Mouse (Mus musculus) mouse embryonic stem cell (cell line): ENCODE results near the gene Mamdc4.

ENCODE experiments used
- in situ Hi-C, 2 experiments: fragments of 300-500 bp; cut with MboI; formaldehyde crosslinking; loops; 1 replicate in 1 of 2; 3 replicates in 1 of 2; pipeline ENCODE4 v1.14.3; 2019 to 2020; ENCODE audit warnings: low sequenced_read_pairs in 2 of 2, low pct_unique_long_range_greater_than_20kb in 1 of 2, mixed read lengths in 1 of 2; ENCODE audit not compliant: unreplicated experiment in 1 of 2

Gene Mamdc4

DNA sequence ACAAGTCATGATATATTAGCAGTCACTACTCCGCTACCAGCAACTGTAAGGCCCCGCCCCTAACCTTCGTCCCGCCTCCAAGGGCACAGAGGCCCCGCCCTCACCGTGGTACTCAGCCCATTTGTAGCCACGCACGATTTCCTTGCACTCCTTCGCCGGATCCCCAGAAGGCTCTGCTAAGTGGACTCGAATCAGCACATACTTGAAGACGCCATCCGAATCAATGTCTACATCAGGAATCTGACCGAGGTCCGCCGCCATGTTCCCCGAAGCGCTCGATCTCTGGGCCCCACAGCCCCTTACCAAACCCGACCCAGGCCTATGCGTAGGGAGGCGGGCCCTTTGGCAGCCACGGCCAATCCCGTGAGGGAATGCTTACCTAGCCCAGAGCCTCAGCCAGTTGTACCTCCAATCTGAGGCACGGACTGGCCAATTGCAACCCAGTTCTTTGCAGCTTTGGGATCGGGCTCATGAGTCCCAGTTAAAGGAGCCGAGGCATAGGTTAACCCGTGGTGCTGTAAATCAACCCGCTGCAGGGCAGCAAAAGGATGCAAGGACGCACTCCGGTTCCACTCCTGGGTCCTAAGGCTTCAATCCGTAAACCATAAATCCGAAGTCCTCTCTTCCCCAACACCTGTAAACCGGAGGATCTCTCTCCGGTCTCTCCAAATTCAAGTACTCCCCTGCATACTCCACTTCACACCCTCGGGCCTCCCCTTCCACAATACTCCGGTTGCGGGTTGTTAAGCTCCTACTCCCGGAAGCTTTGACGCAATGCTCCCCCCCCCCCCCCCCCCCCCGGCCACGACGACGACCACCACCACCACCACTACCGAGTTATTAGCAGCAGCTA is at the start of gene Mamdc4, which contains the start of gene Phpt1:
TSS of gene Mamdc4 (minus strand) at position 267 of the 853 bp plus-strand sequence.
TSS of gene Phpt1 (minus strand) at position 646 of the 853 bp plus-strand sequence.
- in situ Hi-C loops, result no loop called here

GRCm38 (mm10) chr2:25621229-25622200 is 46.9 kb upstream of the Mamdc4 start, which contains the start of gene Tmem141:
Gene Tmem141 (minus strand): TSS chr2:25622005.
- in situ Hi-C loops, result no loop called here

DNA sequence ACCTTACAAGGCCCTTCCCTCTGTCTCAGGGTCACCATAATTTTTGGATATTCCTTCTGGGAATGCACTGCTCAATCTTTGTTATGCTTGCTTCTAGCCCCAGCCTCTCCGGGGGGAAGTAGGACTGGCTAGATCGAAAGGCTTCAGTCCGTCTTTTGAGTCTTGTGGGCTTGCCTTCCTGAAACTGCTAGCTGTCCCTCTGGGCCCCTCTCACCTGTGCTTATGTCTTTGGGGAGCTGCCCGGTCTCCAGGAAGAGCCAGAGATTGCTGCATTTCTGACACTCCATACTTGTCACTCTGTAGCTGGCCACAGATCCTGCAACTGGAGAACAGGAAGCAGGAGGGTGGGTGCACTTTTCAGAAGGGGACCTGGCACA is 46.2 kb upstream of the Mamdc4 start:
- in situ Hi-C loops, result no loop called here

GRCm38 (mm10) chr2:25620386-25620785 is 45.7 kb upstream of the Mamdc4 start:
- in situ Hi-C loops, result no loop called here

DNA sequence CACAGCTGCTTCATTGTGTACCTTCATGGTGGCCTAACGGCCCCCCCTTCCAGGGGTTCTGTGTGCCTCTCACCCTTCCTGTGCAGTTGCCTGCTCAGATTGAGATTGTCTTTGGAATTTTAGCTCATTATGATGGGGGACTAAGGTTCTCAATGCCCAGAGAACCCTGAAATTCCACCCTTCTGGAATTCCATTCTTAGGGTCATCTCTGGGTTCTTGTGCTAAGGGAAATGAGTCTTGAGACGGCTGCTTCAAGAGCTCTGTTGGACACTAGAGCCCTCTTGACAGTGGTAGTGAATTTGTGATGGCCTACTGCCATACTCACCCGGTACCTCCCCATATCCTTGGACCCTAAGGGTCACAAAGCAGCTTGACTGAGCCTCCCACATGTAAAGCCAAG is 42.9 kb upstream of the Mamdc4 start, which contains the start of gene Ccdc183:
TSS of gene Ccdc183 (minus strand) at position 101 of the 400 bp plus-strand sequence.
- in situ Hi-C loops, result no loop called here

DNA sequence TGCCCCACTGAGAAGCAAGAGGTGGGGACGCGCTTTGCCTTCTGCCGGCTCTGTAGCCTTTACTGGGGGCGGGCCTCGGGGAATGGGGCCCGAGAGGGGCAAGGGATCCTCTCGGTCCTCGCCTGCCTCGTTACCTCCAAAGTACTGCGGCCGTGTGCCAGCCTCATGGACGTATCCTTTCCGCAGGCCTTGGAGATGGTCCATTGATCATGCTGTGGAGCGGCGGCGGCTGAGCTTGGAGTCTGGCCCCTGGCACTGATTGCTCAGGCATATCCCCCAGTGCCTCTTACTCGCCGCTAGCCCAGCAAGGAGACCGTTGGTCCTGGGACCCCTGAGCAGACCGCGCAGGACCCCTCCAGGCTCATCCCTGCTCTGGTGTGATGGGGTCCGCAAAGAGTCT is 41.8 kb upstream of the Mamdc4 start:
- in situ Hi-C loops, result no loop called here

- in situ Hi-C loops, result no loop called here
Observed at GRCm38 (mm10) chr2:25608671-25609070, 34.0 kb upstream of the Mamdc4 start.

- in situ Hi-C loops, result no loop called here
Observed at GRCm38 (mm10) chr2:25607761-25608622, 33.3 kb upstream of the Mamdc4 start, which contains the start of gene Rabl6. Gene Rabl6 (minus strand): TSS chr2:25608521.

GRCm38 (mm10) chr2:25602526-25602925 is 27.9 kb upstream of the Mamdc4 start:
- in situ Hi-C loops, result no loop called here

- in situ Hi-C loops, result no loop called here
Observed at GRCm38 (mm10) chr2:25600037-25600436, 25.4 kb upstream of the Mamdc4 start.

DNA sequence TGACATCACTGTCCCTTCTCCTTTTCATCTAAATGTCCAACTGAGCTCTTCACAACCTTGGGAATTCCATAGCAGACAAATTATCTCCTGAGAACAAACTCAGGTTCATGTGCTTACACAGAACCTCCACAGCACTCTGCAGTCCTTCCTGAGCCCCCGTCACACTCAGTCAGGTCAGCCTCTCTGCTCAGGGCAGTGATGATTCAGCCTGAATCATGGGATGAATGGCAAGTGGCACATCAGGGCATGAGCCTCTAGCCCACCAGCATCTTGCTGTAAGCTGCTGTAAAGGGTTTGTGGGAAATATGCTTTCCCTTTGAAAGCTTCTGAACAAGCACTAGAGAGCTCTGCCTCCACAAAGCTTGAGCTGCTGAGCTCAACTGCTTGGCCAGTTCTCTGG is 24.1 kb upstream of the Mamdc4 start:
- in situ Hi-C loops, result no loop called here

DNA sequence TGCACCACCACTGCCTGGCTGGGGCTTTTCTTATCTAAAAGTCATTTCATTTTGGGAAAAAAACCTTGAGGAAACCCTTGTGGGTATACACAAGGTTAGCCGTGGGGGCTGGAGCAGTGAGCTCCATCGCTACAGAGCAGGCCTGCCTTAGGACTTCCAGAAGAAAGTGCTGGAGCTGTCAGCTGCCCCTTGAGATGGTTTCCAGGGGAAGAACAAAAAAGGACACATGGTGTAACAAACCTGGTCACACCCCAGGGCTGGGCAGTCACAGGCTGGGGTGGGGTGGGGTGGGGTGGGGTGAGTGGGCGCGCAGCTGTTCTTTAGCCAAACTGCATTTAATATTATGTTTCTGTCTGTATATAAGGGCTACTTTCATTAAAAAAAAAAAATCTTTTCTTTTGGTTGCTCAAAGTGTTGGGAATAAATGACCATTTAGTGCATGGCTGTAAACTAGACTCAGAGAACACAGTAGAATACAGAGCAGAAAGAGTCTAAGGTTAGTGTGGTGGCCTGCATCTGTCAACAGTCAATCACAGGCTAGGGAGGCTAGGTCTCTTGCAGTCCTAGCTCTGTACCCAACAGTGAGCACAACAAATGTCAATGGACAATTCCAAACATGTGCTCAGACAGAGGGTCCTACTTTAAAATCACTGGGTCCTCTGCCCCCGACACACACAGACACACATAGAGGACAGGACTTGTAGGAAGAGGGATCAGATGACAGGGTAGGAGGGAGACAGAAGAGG is 22.3 kb upstream of the Mamdc4 start:
- in situ Hi-C loops, result no loop called here

- in situ Hi-C loops, result no loop called here
Observed at GRCm38 (mm10) chr2:25591863-25592262, 17.2 kb upstream of the Mamdc4 start.

DNA sequence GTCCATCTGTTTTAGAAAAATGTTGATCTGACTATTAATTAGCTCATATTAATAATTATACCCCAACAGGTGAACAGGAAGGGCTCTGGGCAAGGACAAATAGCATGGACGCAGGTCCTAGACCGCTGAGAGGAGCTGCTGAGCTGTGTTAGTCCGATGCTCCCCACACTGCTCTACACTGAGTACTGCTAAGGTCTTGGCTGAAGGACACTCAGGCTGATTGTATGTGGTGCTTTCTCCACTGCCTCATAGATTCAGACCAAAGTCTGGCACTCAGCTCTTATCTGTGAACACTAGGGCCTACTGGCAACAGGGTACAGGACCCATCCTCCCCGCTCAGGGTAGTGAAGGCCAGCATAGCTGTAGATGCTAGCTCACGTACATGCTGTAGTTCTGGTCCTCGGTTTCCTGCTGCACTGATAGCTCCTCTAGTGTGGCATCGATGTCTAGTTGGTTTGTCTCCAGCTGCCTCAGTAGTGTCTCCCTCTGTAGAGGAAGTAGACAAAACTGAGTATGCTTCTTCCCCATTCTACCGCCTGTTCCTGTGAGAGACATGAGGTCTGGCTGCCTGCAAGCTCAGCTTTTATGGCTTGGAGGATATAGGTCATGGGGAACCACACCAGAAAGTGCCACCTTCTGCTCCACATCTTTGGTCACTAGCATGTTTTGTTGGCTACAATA is 13.7 kb upstream of the Mamdc4 start:
- in situ Hi-C loops, result no loop called here

GRCm38 (mm10) chr2:25587290-25587689 is 12.6 kb upstream of the Mamdc4 start:
- in situ Hi-C loops, result no loop called here

GRCm38 (mm10) chr2:25585601-25586000 is 11.0 kb upstream of the Mamdc4 start:
- in situ Hi-C loops, result no loop called here

GRCm38 (mm10) chr2:25584856-25585255 is 10.2 kb upstream of the Mamdc4 start:
- in situ Hi-C loops, result no loop called here
